Mouse (Mus musculus): ENCODE results near the gene Rcor1. TPM values are rescaled to one million over a fixed set of nuclear protein-coding genes. Genes with fewer than 3 reads are reported as not detected.
"Not testable (repeated sequence)": the region's sequence is repeated elsewhere in the genome, so short reads cannot be mapped to it uniquely, and the experiment has no call there.

Gene Rcor1
- polyA plus RNA-seq, 1 experiment from 2014 or later = 5.2 TPM

DNA sequence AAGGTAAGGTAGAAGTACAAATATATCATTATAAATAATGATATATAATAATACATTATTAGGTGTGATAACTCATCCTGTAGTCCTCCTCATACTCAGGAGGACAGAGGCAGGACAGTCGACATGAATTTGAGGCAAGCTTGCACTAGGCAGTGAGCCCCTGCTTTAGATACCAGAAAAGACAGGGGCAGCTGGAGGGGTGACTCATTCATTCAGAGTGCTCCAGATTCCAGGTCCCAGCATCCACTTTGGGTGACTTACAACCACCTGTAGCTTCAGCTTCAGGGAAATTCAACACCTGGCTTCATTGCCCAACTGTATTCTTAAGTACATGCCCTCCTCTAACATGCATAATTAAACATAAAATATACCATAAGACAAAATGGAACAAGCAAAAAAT lies 7.7 kb downstream of the Rcor1 start:
- Histone ChIP-seq H3K4me2 (no peak overlapping the region), H3K4me1 (replicated peaks) (no peaks in the 10 kb centered on the region; the same call in 1 of the 2 replicates), H3K9me3 (no peaks in the 10 kb centered on the region), H3K9ac (no peak overlapping the region), H3K27me3 (no peaks in the 10 kb centered on the region), H3K4me3 (no peak overlapping the region), H3K36me3 (peaks cover 12% of the 10 kb centered on the region), H3K27ac (no peak overlapping the region)
- no peak for ATAC-seq (ENCODE audit: low FRiP score)
- 93% methylated on average over 1 of the region's 1 CpGs for WGBS

DNA sequence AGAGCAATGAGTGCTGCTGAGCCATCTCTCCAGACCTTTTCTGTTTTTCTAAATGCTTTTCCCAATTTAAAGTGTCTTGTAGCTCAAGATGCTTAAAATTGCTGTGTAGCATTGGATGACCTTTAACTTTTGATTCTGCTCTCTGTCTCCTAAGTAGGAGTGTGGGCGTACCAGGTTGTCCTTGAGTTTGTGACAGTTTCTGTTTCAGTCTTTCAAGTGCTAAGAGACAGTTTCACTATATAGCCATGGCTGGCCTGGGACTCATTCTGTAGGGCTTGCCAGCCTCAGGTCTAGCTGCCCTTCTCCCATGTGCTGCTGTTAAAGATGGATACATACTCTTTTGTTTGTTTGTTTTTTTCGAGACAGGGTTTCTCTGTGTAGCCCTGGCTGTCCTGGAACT lies 9.1 kb downstream of the Rcor1 start:
- WGBS = 85% methylated on average over 2 of the region's 2 CpGs
- Histone ChIP-seq H3K4me1 (replicated peaks) (no peaks in the 10 kb centered on the region; the same call in 1 of the 2 replicates), H3K4me3 (no peak overlapping the region), H3K4me2 (no peak overlapping the region), H3K9ac (no peak overlapping the region), H3K36me3 (peaks cover 11% of the 10 kb centered on the region), H3K27me3 (no peaks in the 10 kb centered on the region), H3K9me3 (no peaks in the 10 kb centered on the region), H3K27ac (no peak overlapping the region)
- ATAC-seq (ENCODE audit: low FRiP score) = no peak

DNA sequence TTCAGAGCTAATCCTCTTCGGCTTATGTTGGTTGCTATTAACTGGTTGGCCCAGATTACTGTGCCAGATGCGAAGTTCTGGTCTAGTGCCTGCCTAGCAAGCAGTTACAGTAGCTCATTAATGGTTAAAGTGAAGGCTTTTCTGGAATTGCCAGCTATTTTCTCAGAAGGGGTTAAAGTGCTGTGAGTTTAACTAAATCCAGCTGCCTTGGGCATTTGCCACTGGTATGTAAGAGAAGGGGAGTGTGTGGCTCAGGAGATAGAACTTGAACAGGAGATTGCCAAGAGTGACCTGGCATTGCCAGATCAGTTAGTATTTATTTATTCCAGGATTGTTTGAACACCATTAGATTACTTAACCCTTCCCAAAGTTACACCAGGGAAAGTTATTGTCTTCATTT lies 11.1 kb downstream of the Rcor1 start:
- no peaks in the 10 kb centered on the region for H3K27me3 ChIP-seq
- no peak overlapping the region for H3K9ac ChIP-seq

DNA sequence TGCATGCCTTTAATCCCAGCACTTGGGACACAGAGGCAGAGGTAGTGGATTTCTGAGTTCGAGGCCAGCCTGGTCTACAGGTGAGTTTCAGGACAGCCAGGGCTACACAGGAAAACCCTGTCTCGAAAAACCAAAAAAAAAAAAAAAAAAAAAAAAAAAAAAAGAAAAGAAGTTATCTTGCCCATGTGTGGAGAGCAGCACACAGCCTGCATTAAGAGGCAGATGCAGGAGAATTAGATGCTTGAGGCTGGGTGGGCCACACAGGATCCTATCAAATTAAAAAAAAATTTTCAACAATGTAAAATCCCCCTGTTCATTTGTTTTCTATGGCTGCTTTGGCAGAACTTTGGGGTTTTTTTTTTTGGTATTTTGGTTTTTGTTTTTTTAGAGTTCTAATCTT lies 24.2 kb downstream of the Rcor1 start:
- H3K27me3 ChIP-seq = no peaks in the 10 kb centered on the region
- H3K36me3 ChIP-seq = peaks cover 9% of the 10 kb centered on the region
- no peaks in the 10 kb centered on the region for H3K9me3 ChIP-seq
- 100% methylated on average over 1 of the region's 2 CpGs for whole genome bisulfite sequencing
- no peak overlapping the region for H3K4me3 ChIP-seq
- no peak for ATAC-seq (ENCODE audit: low FRiP score)
- H3K27ac ChIP-seq = no peak overlapping the region
- no peak overlapping the region for H3K4me2 ChIP-seq
- H3K4me1 ChIP-seq (replicated peaks) = 0 out of 2 replicates have a peak, but pooled peaks cover 4% of the 10 kb centered on the region
- no peak overlapping the region for H3K9ac ChIP-seq

More for the DNA sequence above, 11.1 kb downstream of the Rcor1 start:
- 95% methylated on average over 2 of the region's 2 CpGs for WGBS
- ATAC-seq (ENCODE audit: low FRiP score) = no peak
- H3K4me3 ChIP-seq = no peak overlapping the region
- H3K4me1 ChIP-seq (replicated peaks) = no peaks in the 10 kb centered on the region; the same call in 1 of the 2 replicates
- no peaks in the 10 kb centered on the region for H3K9me3 ChIP-seq
- H3K4me2 ChIP-seq = no peak overlapping the region
- peaks cover 8% of the 10 kb centered on the region for H3K36me3 ChIP-seq
- H3K27ac ChIP-seq = no peak overlapping the region

DNA sequence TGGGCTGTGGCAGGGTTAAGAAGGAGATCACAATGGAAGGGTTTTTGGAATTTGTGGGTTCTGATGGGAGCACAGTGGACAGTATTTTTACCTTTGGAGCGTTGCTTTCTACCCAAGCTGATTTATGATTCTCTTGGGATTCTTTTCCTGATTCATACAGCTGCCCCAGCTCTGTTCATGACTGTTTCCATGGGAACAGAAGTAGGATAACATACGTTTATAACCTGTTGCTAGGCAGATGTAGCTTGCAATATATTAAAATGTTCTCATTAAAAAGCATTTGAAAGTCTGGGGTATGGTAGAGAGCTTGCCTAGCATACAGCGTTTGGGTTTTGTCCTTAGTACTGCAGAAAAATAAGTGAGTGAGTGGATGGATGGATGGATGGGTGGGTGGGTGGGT lies 25.1 kb downstream of the Rcor1 start:
- Histone ChIP-seq H3K27me3 (no peaks in the 10 kb centered on the region), H3K36me3 (peaks cover 2% of the 10 kb centered on the region), H3K9me3 (no peaks in the 10 kb centered on the region), H3K4me2 (no peak overlapping the region), H3K9ac (no peak overlapping the region), H3K27ac (no peak overlapping the region), H3K4me3 (no peak overlapping the region), H3K4me1 (replicated peaks) (0 out of 2 replicates have a peak, but pooled peaks cover 4% of the 10 kb centered on the region)
- ATAC-seq (ENCODE audit: low FRiP score) = no peak
- WGBS = 73% methylated on average over 3 of the region's 3 CpGs

DNA sequence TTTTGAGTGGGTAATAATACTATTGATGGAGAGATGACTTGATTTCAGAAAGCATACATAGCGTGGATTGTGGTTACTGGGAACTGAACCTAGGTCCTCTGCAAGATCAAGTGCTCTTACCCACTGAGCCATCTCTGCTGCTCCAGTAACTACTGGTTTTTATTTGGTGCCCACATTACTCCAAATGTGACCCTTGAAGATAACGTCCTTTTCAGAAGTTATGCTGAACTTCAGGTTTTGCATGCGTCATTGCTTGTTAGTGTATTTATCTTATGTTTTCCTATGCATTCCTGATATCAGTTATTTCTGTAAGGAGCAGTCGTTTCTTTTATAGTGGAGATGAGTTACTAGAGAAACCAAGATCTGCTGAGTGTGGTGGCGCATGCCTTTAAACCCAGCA lies 26.2 kb downstream of the Rcor1 start:
- Histone ChIP-seq H3K9ac (no peak overlapping the region), H3K9me3 (no peaks in the 10 kb centered on the region), H3K4me3 (no peak overlapping the region), H3K36me3 (no peaks in the 10 kb centered on the region), H3K4me1 (replicated peaks) (0 out of 2 replicates have a peak, but pooled peaks cover 4% of the 10 kb centered on the region), H3K27ac (no peak overlapping the region), H3K27me3 (no peaks in the 10 kb centered on the region), H3K4me2 (no peak overlapping the region)
- WGBS = 92% methylated on average over 5 of the region's 5 CpGs
- no peak for ATAC-seq (ENCODE audit: low FRiP score)

DNA sequence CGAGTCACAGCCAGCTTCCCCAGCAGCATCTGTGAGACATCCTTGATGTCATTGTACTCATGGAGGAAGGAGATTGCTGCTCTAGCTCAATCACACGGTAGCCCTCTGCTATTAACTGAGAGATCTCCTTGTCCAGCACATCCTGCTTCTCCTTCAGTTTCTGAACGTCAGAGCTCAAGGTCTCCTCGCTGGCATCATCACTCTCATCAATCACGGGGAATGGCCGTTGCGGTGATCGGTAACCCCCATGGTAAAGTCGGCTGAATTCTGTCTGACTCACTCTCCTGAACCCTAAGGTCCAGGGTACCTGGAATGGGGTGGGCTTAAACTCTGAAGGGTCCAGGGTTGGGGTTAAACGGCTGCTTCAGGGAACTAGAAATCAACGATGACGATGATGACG lies 28.7 kb downstream of the Rcor1 start:
- no peak overlapping the region for H3K27ac ChIP-seq
- peaks cover 15% of the 10 kb centered on the region for H3K4me1 ChIP-seq (replicated peaks)
- H3K4me3 ChIP-seq = no peak overlapping the region
- no peaks in the 10 kb centered on the region for H3K27me3 ChIP-seq
- H3K9ac ChIP-seq = no peak overlapping the region
- no peak for ATAC-seq (ENCODE audit: low FRiP score)
- no peaks in the 10 kb centered on the region for H3K9me3 ChIP-seq
- 93% methylated on average over 13 of the region's 13 CpGs for WGBS
- H3K4me2 ChIP-seq = no peak overlapping the region
- no peaks in the 10 kb centered on the region for H3K36me3 ChIP-seq

DNA sequence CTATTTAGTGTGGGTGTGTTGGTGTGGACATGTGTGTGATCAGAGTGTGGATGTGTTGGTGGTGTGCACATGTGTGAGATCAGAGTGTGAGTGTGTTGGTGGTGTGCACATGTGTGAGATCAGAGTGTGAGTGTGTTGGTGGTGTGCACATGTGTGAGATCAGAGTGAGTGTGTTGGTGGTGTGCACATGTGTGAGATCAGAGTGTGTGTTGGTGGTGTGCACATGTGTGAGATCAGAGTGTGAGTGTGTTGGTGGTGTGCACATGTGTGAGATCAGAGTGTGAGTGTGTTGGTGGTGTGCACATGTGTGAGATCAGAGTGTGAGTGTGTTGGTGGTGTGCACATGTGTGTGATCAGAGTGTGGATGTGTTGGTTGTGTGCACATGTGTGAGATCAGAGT lies 30.1 kb downstream of the Rcor1 start:
- not testable (repeated sequence) for H3K9me3 ChIP-seq

DNA sequence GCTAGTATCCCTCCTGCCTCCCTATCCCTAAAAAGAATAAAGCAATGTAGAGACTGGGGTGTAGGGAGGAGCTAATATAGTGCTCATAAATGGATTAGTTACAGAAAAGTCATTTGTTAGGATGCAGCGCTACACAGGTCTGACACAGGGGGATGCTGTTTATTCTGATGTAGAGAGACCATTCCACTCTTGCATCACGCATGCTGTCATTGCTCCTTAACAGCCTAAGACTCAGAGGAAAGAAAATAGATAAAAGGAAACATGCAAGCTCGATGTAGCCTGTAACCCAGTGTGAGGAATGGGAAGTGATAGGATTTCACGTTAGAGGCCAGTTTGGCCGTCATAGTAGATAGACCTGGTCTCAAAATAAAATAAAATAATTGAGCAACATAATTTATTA lies 31.9 kb downstream of the Rcor1 start:
- no peak for ATAC-seq (ENCODE audit: low FRiP score)
- Histone ChIP-seq H3K27ac (peak overlapping the region; percentile 70; the same call in 1 of the 2 replicates), H3K4me3 (no peak overlapping the region), H3K36me3 (no peaks in the 10 kb centered on the region), H3K4me2 (no peak overlapping the region), H3K4me1 (replicated peaks) (peaks cover 11% of the 10 kb centered on the region), H3K9me3 (no peaks in the 10 kb centered on the region), H3K27me3 (no peaks in the 10 kb centered on the region), H3K9ac (no peak overlapping the region)
- WGBS = 84% methylated on average over 5 of the region's 5 CpGs

More for the DNA sequence above, 30.1 kb downstream of the Rcor1 start:
- H3K27ac ChIP-seq; H3K27me3 ChIP-seq; ATAC-seq (ENCODE audit: low FRiP score); H3K36me3 ChIP-seq; H3K9ac ChIP-seq; H3K4me3 ChIP-seq; H3K4me2 ChIP-seq: not testable (repeated sequence)
- peaks cover 12% of the 10 kb centered on the region for H3K4me1 ChIP-seq (replicated peaks)

DNA sequence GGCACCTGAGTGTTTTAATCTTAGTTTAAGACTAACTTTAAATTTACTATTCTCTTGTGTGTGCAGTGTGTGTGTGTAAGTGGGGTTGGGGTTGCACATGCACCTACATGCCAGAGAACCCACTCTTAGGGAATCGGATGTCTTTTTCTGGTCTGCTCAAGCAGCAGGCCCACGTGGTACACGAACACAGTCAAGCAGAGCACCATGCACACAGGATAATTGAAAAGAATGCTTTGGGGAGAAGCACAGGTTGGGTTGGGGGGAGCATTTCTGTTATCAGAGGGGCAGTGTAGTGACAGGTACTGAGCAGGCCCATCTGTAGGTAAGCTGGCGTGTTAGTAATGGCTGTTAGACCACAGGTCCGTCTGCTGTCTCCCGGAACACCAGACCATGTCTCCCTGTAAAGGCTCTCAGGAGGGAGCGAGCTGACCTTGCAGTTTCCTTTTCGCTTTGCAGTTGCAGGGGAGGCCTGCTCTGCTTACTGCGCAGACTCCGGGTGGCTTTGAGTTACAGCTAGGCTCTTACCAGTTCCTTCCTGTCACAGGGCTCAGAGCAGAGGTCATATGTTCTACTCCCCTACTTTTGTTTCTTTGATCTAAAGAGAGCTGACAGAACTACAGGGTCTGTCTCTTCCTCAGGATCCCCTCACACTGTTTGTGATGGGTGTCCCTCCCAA lies 32.5 kb downstream of the Rcor1 start:
- 74% methylated on average over 10 of the region's 10 CpGs for whole genome bisulfite sequencing

DNA sequence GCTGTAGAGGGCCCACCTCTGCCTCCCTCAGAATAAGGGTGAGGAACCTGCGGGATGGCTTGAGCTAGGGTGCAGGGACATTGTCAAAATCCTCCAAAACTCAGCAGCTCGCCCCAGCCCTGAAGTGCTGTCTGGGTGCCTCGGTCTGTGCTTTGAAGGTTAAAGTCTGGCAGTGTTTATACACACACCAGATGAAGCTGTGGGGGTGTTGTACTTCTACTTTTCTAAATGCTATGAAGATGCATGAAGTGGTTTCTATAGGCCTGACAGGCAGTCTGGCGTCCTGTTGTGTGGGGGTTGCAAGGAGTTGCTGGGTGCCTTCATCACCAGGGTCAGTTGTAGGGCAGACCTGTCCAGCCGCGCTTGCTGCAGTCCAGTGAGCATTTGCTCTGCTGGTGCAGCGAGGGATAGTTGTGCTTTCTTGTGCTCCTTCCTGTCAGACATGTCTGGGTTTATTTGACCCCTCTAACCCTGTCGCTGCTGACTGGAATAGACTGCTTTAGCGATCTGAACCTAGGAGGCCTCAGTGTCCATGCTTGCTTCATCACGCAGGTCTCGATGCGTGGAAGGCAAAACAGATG lies 37.3 kb downstream of the Rcor1 start:
- Histone ChIP-seq H3K27me3 (no peaks in the 10 kb centered on the region), H3K27ac (no peak overlapping the region), H3K4me2 (no peak overlapping the region), H3K4me1 (replicated peaks) (peaks cover 16% of the 10 kb centered on the region), H3K4me3 (no peak overlapping the region), H3K9ac (no peak overlapping the region), H3K36me3 (no peaks in the 10 kb centered on the region), H3K9me3 (no peaks in the 10 kb centered on the region)
- 75% methylated on average over 12 of the region's 12 CpGs for WGBS
- ATAC-seq (ENCODE audit: low FRiP score) = no peak

More for the DNA sequence above, 32.5 kb downstream of the Rcor1 start:
- H3K4me3 ChIP-seq = no peak overlapping the region
- H3K27ac ChIP-seq = peak overlapping the region; percentile 70
- no peaks in the 10 kb centered on the region for H3K9me3 ChIP-seq
- H3K4me1 ChIP-seq (replicated peaks) = peaks cover 15% of the 10 kb centered on the region
- no peak overlapping the region for H3K4me2 ChIP-seq
- peak overlapping the region; percentile 24 for H3K9ac ChIP-seq
- no peak for ATAC-seq (ENCODE audit: low FRiP score)
- no peaks in the 10 kb centered on the region for H3K27me3 ChIP-seq
- no peaks in the 10 kb centered on the region for H3K36me3 ChIP-seq

DNA sequence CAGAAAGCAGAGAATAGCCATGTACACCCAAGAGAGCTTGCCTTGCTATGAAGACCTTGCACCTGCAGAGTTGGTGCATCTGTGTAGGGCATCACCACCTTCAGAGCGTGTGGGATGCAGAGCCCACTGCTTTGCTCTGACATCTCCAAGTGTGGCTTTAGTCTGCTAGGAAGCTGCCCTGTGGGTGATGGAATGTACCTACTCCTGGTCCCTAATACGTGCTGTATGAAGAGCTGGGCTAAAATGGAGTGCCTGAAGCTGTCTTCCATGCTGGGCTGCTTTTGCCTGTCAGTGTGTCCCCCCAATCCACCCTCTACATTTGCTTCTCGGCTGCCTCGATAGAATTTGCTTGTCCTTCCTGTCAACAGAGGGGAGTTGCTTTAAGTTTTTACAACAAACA lies 46.4 kb downstream of the Rcor1 start:
- Histone ChIP-seq H3K9ac (no peak overlapping the region), H3K9me3 (no peaks in the 10 kb centered on the region), H3K27me3 (no peaks in the 10 kb centered on the region), H3K4me2 (no peak overlapping the region), H3K4me3 (no peak overlapping the region), H3K4me1 (replicated peaks) (peaks cover 16% of the 10 kb centered on the region), H3K27ac (no peak overlapping the region), H3K36me3 (peaks cover 15% of the 10 kb centered on the region)
- no peak for ATAC-seq (ENCODE audit: low FRiP score)
- 87% methylated on average over 4 of the region's 4 CpGs for WGBS

DNA sequence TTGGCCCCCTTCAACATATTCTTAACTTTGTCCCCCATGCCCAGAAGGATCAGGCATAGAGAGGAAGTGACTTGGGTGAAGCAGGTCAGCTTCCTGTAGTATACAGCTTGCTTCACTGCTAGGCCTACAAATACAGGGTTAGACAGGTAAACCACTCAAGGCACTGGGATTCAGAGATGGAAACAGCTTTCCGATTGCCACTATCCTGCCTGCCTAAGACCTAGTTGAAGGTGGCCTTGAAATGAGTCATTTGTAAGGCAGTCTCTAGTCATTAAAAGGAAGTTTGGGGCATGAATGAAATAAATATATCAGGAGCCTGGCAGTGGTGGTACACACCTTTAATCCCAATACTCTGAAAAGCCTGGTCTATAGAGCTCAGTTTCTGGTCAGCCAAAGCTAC lies 47.9 kb downstream of the Rcor1 start:
- 90% methylated on average over 1 of the region's 1 CpGs for WGBS
- Histone ChIP-seq H3K4me2 (no peak overlapping the region), H3K27ac (no peak overlapping the region), H3K4me1 (replicated peaks) (peaks cover 20% of the 10 kb centered on the region), H3K27me3 (no peaks in the 10 kb centered on the region), H3K4me3 (no peak overlapping the region), H3K36me3 (peaks cover 15% of the 10 kb centered on the region), H3K9me3 (no peaks in the 10 kb centered on the region), H3K9ac (no peak overlapping the region)
- no peak for ATAC-seq (ENCODE audit: low FRiP score)

Data from hindbrain, embryonic 13.5 days (tissue).